Mouse (Mus musculus) embryonic fibroblast, embryonic 13.5 days (primary cell): Measurements from ENCODE around the gene Exosc8.

Experiments used
- CTCF ChIP-seq: IDR thresholded peaks from 2 replicates; pipeline ENCODE4 v1.5.1; 2011; ENCODE audit warnings: mild to moderate bottlenecking, control low read depth, low read length, moderate library complexity, borderline replicate concordance; ENCODE audit not compliant: insufficient read depth
- POLR2A ChIP-seq: IDR thresholded peaks from 2 replicates; pipeline ENCODE4 v1.6.1; 2011; ENCODE audit warnings: low read depth, mild to moderate bottlenecking, control low read depth, low read length, moderate library complexity

- TF ChIP-seq CTCF (no peak), POLR2A (no peak)
Measured at GRCm38 (mm10) chr3:54769349-54770275, 34.4 kb upstream of the Exosc8 start.
